Mouse (Mus musculus) ovary, postnatal 14 days (tissue): ENCODE data around the gene Zfp143.

Experiments
- DNase-seq: peaks from one replicate; pipeline ENCODE4 v3.0.0; 2022; ENCODE audit warnings: low spot score

Zfp143 gene

GRCm38 (mm10) chr7:110138538-110138937 is 77.5 kb downstream of the Zfp143 start:
- no peak for DNase-seq

DNA sequence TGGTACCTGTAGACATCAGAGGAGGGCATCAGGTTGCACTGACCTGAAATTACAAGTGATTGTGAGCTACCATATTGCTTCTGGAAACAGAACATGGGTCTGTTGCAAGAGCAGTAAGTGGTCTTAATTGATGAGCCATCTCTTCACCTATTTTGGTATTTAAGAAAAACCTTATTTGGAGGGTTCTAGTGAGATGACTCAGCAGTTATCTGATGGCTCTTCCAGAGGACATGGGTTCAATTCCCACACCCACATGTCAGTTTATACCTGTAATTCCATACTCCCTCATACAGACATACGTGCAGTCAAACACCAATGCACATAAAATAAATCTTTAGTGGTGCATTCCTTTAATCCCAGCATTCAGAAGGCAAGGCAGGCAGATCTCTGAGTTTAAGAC is 82.8 kb downstream of the Zfp143 start:
- DNase-seq: no peak
